Mouse (Mus musculus) lung, adult 2 months (tissue): ENCODE results near the gene Extl1. TPM values are rescaled to one million over a fixed set of nuclear protein-coding genes. Genes with fewer than 3 reads are reported as not detected.
"Not testable (repeated sequence)": the region's sequence is repeated elsewhere in the genome, so short reads cannot be mapped to it uniquely, and the experiment has no call there.

Source experiments
- DNase-seq: peaks from one replicate; pipeline ENCODE4 v3.0.0; 2022
- H3K4me1 ChIP-seq: fragments of 200-500 bp; 2 replicates; pipeline ENCODE4 v1.6.1; 2011; ENCODE audit warnings: low read length; ENCODE audit not compliant: control insufficient read depth, insufficient read depth
- H3K4me3 ChIP-seq: fragments of 200-500 bp; replicated peaks from 2 replicates; pipeline ENCODE3; 2011; ENCODE audit warnings: low read depth, mild to moderate bottlenecking, control low read depth, low read length; ENCODE audit errors: extremely low read depth
- CTCF ChIP-seq: fragments of 200-500 bp; IDR thresholded peaks from 2 replicates; pipeline ENCODE4 v1.5.1; 2011; ENCODE audit warnings: mild to moderate bottlenecking, low read length, control low read depth; ENCODE audit not compliant: insufficient read depth
- POLR2A ChIP-seq: fragments of 200-500 bp; IDR thresholded peaks from 2 replicates; pipeline ENCODE4 v1.6.1; 2011; ENCODE audit warnings: low read depth, mild to moderate bottlenecking, control low read depth, low read length, borderline replicate concordance; ENCODE audit errors: extremely low read depth
- WGBS: fragments of 180-500 bp; shearing (Covaris S2); methylation state at CpG from one replicate; pipeline ENCODE4 v1.1.7; 2018; 5-methylcytosine and 5-hydroxymethylcytosine counted together
- polyA plus RNA-seq: library from polyadenylated mRNA; depleted of rRNA; stranded (reverse); fragments of >200 nt; gene quantifications from 2 replicates; pipeline ENCODE4 v1.2.3, GENCODE M21; 2012

Extl1 gene
- polyA plus RNA-seq, 1 experiment, result 3.7 TPM

DNA sequence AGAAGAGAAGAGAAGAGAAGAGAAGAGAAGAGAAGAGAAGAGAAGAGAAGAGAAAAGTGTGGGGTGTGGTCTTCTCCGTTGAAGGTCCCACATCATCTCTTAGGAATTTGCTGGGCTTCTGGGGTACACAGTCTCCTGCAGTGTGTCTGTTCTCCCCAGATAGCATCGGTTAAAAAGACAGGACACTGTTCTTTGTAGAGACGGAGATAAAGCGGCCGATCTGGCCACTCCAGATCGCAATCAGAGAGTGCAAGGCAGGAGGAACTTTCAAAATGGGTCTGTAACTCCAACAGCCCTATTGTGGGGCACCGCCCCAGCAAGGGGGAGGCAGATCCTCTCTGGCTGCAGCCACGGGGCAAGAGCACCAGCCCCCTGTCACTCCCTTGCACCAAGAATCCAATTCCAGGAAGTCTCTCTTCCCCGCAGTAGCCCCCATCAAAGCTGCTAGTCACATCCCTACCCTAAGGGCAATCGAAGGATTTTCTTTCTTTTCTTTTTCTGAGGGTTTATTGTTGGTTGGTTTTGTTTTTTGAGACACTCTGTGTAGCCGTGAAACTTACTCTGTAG is 41.4 kb downstream of the Extl1 start:
- 35% methylated on average over 11 of the region's 11 CpGs for WGBS
- TF ChIP-seq POLR2A, result no peak
- no peak for TF ChIP-seq CTCF
- no peak for DNase-seq
- peaks cover 2% of the 10 kb centered on the region; the same call in 1 of the 2 replicates for H3K4me1 ChIP-seq
- no peak overlapping the region for H3K4me3 ChIP-seq

DNA sequence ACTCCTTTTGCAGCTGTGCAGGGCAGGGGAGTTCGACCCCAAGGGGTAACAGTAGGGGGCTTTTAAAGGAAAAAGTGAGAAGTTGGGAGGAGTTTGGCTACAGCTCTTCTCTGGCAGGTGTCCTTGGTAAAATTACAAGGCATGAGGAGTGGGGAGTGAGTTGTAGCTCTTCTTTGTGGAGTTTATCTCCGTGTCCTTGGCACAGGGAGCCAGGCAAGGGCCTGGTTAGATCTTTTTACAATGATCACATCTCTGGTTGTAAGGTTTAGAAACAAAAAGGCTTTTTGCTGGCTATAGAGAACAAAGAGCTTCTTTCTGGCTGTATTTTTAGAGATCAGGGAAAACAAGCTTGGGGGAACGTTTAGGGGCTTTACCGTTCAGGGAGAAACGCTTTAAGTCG is 42.4 kb downstream of the Extl1 start:
- not testable (repeated sequence) for DNase-seq, H3K4me3 ChIP-seq, H3K4me1 ChIP-seq
- 79% methylated on average over 6 of the region's 6 CpGs for WGBS

DNA sequence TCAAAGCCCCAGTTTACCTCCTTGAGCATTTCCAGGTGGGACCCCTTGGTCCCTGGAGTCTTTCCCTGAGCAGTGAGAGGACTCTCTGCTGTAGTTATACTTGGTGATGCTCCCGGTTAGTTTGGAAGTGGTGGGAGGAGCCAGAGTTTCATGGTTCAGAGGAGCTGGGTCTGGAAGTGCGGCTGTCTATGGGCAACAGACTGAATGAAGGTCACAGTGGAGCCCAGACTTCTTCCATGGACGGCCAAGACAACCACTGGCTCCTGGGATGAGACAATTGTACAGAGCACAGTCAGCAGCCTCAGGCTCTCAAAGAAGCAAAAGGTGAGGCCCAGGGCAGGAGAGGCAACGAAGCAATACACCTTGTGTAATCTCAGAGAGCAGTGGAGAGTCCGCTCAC is 53.4 kb downstream of the Extl1 start:
- whole genome bisulfite sequencing, result 65% methylated on average over 5 of the region's 5 CpGs
- no peak for DNase-seq

DNA sequence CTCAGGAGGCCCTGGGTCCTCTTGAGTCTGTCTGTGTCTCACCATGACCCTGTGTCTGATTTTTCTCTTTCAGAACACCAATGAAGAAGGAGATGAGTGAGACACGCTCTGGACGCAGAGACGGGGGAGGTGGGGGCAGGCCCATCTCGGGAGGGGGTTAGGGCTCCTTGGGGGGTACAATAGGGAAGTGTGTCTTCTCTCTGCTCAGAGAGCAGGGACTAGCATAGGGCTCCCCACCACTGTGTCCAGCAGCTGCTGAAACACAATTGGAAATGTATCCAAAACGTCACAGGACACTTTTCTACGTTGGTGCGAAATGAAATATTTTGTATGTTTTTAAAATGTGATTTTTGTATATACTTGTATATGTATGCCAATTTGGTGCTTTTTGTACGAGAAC is 54.8 kb downstream of the Extl1 start:
- Histone ChIP-seq H3K4me1 (no peaks in the 10 kb centered on the region), H3K4me3 (no peak overlapping the region)
- DNase-seq, result no peak
- WGBS, result 71% methylated on average over 8 of the region's 8 CpGs
- no peak for TF ChIP-seq CTCF
- no peak for TF ChIP-seq POLR2A

More for the DNA sequence above, 53.4 kb downstream of the Extl1 start:
- no peaks in the 10 kb centered on the region for H3K4me1 ChIP-seq
- no peak overlapping the region for H3K4me3 ChIP-seq
- TF ChIP-seq POLR2A, result no peak
- no peak for TF ChIP-seq CTCF

DNA sequence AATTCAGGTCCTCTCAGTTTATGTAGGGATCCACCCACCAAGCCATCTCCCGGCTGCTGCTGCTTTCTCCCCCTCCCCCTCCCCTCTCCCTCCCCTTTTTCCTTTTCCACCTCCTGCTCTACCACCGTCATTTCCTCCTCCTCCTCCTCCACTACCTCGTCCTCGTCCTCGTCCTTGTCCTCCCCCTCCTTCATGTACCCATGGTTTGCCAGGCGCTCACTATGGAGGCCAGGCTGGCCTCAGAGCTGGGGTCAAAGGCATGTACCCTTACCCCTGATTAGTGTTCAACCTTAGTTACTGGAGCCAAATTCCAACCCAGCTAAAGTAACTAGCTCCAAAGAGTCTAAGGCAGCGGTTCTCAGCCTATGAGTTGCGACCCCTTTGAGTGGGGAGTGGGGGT is 55.5 kb downstream of the Extl1 start:
- no peaks in the 10 kb centered on the region for H3K4me1 ChIP-seq
- DNase-seq, result no peak
- no peak for TF ChIP-seq CTCF
- no peak for TF ChIP-seq POLR2A
- no peak overlapping the region for H3K4me3 ChIP-seq
- 40% methylated on average over 8 of the region's 8 CpGs for WGBS

DNA sequence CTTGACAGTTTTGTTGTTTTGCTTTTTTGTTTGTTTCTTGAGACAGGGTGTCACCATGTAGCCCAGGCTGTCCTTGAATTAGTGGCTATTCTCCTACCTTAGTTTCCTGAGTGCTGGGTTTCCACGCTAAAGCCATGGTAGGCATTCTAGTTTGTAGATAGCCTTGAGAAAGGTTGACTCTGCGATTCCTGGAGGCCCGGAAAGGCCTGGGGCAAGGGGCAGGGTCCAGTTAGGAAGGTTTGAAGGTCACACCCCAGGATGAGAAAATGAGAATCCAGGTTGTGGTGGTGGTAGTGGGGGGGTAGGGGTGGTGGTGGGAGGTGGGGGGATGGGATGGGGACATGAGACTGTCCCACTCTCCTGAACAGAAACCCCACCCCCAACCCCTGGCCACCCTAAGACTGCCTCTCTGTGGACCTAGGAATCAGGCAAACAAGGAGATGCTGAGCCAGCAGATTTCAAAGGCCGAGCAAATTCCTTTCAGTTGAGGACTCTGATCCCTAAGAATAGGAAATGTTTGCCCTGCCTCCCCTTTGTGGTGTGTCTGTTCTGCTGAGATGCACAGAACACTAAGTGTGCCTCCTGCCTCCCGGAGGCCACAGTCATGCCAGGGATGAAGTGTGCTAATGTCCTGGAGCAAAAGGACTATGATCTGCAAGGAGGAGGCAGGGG is 56.7 kb downstream of the Extl1 start:
- TF ChIP-seq CTCF, result no peak
- no peak for TF ChIP-seq POLR2A
- WGBS, result 58% methylated on average over 5 of the region's 5 CpGs
- H3K4me3 ChIP-seq, result no peak overlapping the region
- H3K4me1 ChIP-seq, result no peaks in the 10 kb centered on the region
- DNase-seq, result no peak

DNA sequence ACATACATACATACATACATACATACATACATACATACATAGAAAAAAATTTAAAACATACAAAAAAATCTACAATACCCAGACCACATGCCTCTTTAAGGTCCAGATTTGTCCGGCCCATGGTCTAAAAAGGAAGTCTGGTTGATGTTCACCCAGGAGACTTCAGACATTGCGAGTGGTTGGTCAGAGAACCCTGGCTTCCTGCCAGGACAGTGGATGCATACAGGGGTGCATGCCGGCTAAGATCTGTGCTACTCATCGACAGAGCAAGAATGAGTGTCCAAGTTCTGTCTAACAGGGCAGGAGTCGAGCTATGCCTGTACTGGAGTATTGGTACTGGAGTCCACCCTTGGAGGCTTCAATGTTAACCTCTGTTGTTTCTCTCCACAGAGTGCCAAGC is 59.0 kb downstream of the Extl1 start:
- WGBS, result 39% methylated on average over 5 of the region's 5 CpGs
- DNase-seq, result no peak
- no peak for TF ChIP-seq CTCF
- no peak for TF ChIP-seq POLR2A
- no peak overlapping the region for H3K4me3 ChIP-seq
- H3K4me1 ChIP-seq, result no peaks in the 10 kb centered on the region

DNA sequence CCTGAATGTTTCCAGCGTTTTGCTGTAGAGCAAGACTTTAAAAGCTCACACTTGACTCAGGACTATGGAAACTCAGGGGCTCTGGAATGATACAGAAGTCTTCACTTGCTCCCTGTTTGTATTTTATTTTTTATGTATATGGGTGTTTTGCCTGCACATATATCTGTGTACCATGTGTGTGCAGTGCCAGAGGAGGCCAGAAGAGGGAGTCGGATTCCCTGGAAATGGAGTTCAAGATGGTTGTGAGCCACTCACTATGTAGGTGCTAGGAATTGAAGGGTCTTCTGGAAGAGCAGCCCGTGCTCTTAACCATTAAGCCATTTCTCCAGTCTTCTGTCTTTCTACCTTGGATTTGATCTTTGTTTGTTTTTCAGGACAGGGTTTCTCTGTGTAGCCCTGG is 62.1 kb downstream of the Extl1 start:
- Histone ChIP-seq H3K4me1 (no peaks in the 10 kb centered on the region), H3K4me3 (no peak overlapping the region)
- no peak for DNase-seq
- WGBS, result 60% methylated on average over 3 of the region's 3 CpGs
- no peak for TF ChIP-seq CTCF
- TF ChIP-seq POLR2A, result no peak

DNA sequence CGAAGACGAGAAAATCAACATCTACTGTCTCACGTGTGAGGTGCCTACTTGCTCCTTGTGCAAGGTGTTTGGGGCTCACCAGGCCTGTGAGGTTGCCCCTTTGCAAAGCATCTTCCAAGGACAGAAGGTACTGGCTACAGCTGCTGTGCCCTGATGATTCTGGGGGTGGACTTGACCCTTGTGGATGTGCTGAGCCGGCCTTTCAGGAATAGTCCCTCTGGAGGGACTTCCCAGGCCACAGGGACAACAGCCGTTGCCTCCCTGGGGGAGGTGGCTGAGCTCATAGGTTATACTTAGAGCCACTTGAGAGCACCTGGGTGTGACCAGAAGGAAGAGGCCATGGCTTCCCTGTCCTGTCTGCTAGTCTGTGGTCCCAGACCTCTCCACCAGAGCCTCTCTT is 64.0 kb downstream of the Extl1 start:
- H3K4me3 ChIP-seq, result no peak overlapping the region
- H3K4me1 ChIP-seq, result no peaks in the 10 kb centered on the region
- no peak for TF ChIP-seq CTCF
- TF ChIP-seq POLR2A, result no peak
- no peak for DNase-seq
- 64% methylated on average over 5 of the region's 5 CpGs for WGBS

DNA sequence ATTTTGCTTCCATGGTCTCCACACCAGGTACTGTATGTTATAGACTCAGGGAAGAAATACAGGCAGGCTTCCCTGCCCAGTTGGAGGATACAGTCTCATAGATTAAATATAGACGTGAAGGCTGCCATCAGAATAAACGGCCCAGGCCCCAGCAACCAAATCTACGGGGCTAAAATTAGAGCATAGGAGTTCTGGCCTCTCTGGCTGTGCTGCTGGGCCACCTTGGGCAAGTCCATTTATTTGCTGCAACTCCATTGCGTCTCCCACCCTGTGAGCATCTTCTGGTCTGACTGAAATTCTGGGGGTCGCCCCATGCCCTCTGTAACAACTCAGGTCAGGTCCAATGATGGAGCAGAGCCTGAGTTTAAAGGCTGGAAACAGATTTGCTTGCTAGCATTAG is 64.6 kb downstream of the Extl1 start:
- 87% methylated on average over 5 of the region's 5 CpGs for WGBS
- no peak for DNase-seq
- no peak overlapping the region for H3K4me3 ChIP-seq
- no peak for TF ChIP-seq POLR2A
- no peak for TF ChIP-seq CTCF
- H3K4me1 ChIP-seq, result no peaks in the 10 kb centered on the region

DNA sequence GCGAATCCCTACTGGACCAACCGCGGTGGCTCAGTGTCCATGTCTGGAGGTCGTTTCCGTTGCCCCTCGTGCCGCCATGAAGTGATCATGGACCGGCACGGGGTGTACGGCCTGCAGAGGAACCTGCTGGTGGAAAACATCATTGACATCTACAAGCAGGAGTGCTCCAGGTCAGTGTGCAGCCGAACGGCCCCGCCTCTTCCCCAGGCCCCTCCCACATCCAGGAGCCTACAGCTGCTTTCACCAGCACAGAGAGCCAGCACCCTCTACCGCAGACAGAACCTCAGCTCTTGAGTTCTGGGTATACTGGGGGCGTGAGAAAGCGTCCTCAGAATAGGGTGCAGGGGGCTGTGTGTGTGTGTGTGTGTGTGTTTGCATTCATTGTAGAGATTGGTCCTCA is 67.3 kb downstream of the Extl1 start:
- DNase-seq, result no peak
- H3K4me3 ChIP-seq, result no peak overlapping the region
- H3K4me1 ChIP-seq, result no peaks in the 10 kb centered on the region
- TF ChIP-seq POLR2A (no peak), CTCF (no peak)
- whole genome bisulfite sequencing, result 41% methylated on average over 16 of the region's 16 CpGs
